Mouse (Mus musculus) thymus, postnatal 4 days (tissue): ENCODE measurements around the gene Stag1.
"Not testable (repeated sequence)": the region's sequence is repeated elsewhere in the genome, so short reads cannot be mapped to it uniquely, and the experiment has no call there.

Experiments used
- DNase-seq: peaks from one replicate; pipeline ENCODE4 v3.0.0; 2021

Stag1 gene

GRCm38 (mm10) chr9:100689765-100690316, 92.2 kb downstream of the Stag1 start:
- no peak for DNase-seq

- no peak for DNase-seq
Measured at GRCm38 (mm10) chr9:100692239-100692638, 94.6 kb downstream of the Stag1 start.

GRCm38 (mm10) chr9:100696537-100696936, 98.9 kb downstream of the Stag1 start:
- no peak for DNase-seq

- DNase-seq: no peak
Measured at GRCm38 (mm10) chr9:100707644-100708043, 110.0 kb downstream of the Stag1 start.

GRCm38 (mm10) chr9:100711665-100712064, 114.1 kb downstream of the Stag1 start:
- no peak for DNase-seq

GRCm38 (mm10) chr9:100724832-100725231, 127.2 kb downstream of the Stag1 start:
- not testable (repeated sequence) for DNase-seq

GRCm38 (mm10) chr9:100731839-100732238, 134.2 kb downstream of the Stag1 start:
- DNase-seq: no peak

- no peak for DNase-seq
Measured at GRCm38 (mm10) chr9:100733907-100734440, 136.4 kb downstream of the Stag1 start.

- DNase-seq: no peak
Measured at GRCm38 (mm10) chr9:100735993-100736645, 138.5 kb downstream of the Stag1 start.

- DNase-seq: no peak
Measured at GRCm38 (mm10) chr9:100736646-100737031, 139.0 kb downstream of the Stag1 start.

GRCm38 (mm10) chr9:100777238-100777637, 179.6 kb downstream of the Stag1 start:
- not testable (repeated sequence) for DNase-seq

GRCm38 (mm10) chr9:100865984-100866383, 268.4 kb downstream of the Stag1 start:
- DNase-seq: no peak

- no peak for DNase-seq
Measured at GRCm38 (mm10) chr9:100869635-100870034, 272.0 kb downstream of the Stag1 start.

- no peak for DNase-seq
Measured at GRCm38 (mm10) chr9:100896111-100896510, 298.5 kb downstream of the Stag1 start.

- DNase-seq: no peak
Measured at GRCm38 (mm10) chr9:100898042-100898441, 300.4 kb downstream of the Stag1 start.

- peak; percentile 58 for DNase-seq
Measured at GRCm38 (mm10) chr9:100910352-100910751, 312.8 kb downstream of the Stag1 start.

- peak; percentile 57 for DNase-seq
Measured at GRCm38 (mm10) chr9:100917111-100917510, 319.5 kb downstream of the Stag1 start.

GRCm38 (mm10) chr9:100926629-100927028, 329.0 kb downstream of the Stag1 start:
- no peak for DNase-seq

- no peak for DNase-seq
Measured at GRCm38 (mm10) chr9:100942042-100942441, 344.4 kb downstream of the Stag1 start.

- DNase-seq: no peak
Measured at GRCm38 (mm10) chr9:100944677-100945365, 347.2 kb downstream of the Stag1 start.

GRCm38 (mm10) chr9:100951481-100951880, 353.9 kb downstream of the Stag1 start:
- no peak for DNase-seq

GRCm38 (mm10) chr9:100962903-100963427, 365.4 kb downstream of the Stag1 start:
- no peak for DNase-seq

- DNase-seq: no peak
Measured at GRCm38 (mm10) chr9:100963428-100963912, 365.9 kb downstream of the Stag1 start.

- DNase-seq: no peak
Measured at GRCm38 (mm10) chr9:100964106-100964505, 366.5 kb downstream of the Stag1 start.
